Mouse (Mus musculus): ENCODE results near the gene Tead3. TPM values are rescaled to one million over a fixed set of nuclear protein-coding genes. Genes with fewer than 3 reads are reported as not detected.
A peak's percentile ranks its signal among the peaks of the same experiment; 100 is the strongest.

Tead3 gene
- total RNA-seq (2014; fragmentation: Nextera tagmentation) (0.90 TPM in 1 of 2 replicates, not detected in the other), total RNA-seq (2017) (0.06 and 0.22 TPM in 2 replicates), polyA plus RNA-seq (2012) (0.41 and 0.47 TPM in 2 replicates)

DNA sequence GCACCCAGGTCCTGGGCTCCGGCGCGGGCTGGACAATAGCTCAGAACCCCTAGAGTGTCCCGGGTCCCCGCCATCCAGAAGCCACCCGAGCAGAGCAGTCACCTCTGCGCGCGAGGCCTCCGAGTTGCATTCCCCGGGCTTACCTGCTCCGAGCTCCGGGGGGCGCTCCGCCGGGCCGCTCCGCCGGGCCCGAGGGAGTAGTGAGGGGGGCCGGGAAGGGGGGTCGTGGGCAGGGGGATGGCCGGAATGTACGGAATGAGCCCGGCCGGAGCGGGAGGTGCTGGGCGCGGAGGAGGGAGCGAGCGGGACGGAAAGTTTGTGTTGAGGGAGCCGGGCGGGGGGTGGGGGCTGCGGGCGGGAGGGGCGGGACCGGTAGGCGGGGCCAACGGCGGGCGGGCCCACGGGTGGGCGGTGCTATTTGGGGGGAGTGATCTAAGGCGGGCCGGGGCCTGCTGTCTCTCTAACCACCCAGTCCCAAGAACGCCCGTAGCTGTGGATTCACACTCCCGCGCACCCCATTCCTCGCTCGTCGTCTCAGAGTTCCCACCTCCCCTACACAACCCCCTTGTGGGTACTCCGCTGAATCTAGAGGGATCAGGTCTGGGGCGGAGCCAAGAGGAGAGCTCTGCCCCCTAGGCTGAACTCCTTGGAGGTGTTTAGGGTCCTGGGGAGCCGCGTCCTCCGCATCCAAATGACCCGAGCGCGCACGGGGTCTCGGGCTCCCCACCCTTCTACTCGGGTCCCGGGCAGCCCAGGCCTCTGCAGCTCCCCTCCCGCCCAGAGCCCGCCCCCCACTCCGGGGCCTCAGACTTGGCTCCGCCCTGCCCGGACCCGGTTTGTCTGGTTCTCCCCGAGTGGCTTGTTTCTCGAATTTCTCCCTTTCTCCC, at the start of gene Tead3:
Gene Tead3 (minus strand): TSS at position 352 of the 887 bp plus-strand sequence.
- DNase-seq (ENCODE audit: low spot score) (peak; percentile 82), ATAC-seq (ENCODE audit: extremely low read depth, insufficient number of reproducible peaks, low FRiP score, poor library complexity, severe bottlenecking) (0 out of 2 replicates have a peak, but pooled peaks have one; percentile 34)

DNA sequence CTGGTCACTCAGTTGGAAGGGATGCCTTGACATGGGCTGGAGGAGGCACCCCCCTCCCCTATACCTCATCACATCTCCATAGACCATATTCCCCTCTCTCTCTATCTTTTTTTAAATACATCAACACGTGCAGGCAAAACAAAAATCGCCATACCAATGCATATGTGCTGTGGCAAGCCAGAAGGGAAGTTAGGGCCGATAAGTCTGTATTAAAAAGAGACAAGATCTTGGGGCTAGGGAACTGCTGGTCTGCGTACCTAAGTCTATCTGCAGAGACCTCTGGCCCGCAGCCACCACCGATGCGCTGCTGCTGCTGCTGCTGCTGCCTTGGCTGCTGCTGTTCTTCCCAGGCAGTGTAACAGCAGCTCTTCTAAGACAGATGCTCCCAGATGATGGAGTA, 44.4 kb upstream of the Tead3 start:
- no peak overlapping the region for H3K4me3 ChIP-seq (ENCODE audit: low read depth, low read length)
- H3K36me3 ChIP-seq (replicated peaks) = peaks cover 17% of the 10 kb centered on the region
- peaks cover 2% of the 10 kb centered on the region; the same call in 1 of the 2 replicates for H3K4me1 ChIP-seq (ENCODE audit: insufficient read depth, low read depth, low read length)
- H3K27me3 ChIP-seq (ENCODE audit: insufficient read depth, low read length) = peaks cover 10% of the 10 kb centered on the region
- DNase-seq (ENCODE audit: low spot score) = no peak
- ATAC-seq (ENCODE audit: extremely low read depth, insufficient number of reproducible peaks, low FRiP score, poor library complexity, severe bottlenecking) = no peak
- TF ChIP-seq GATA1 (IDR thresholded peaks at IDR 0.05; ENCODE audit: borderline replicate concordance, low read length) = no peak
- no peak for TF ChIP-seq CTCF (IDR thresholded peaks at IDR 0.05; ENCODE audit: low read depth, low read length)
- no peak for TF ChIP-seq POLR2AphosphoS5 (IDR thresholded peaks at IDR 0.05; ENCODE audit: insufficient replicate concordance, low read depth, low read length)
- no peak for TF ChIP-seq GATA2 (IDR thresholded peaks at IDR 0.05; ENCODE audit: borderline replicate concordance, low read depth, low read length)
- TF ChIP-seq TAL1 (conservative IDR thresholded peaks at IDR 0.05; ENCODE audit: low read depth, low read length) = no peak
- no peaks in the 10 kb centered on the region for H3K9me3 ChIP-seq (replicated peaks)

More for the DNA sequence above, at the start of gene Tead3:
- Histone ChIP-seq H3K4me1 (ENCODE audit: insufficient read depth, low read depth, low read length) (peaks cover 35% of the 10 kb centered on the region), H3K4me3 (ENCODE audit: low read depth, low read length) (peak within 1 kb of the TSS; percentile 70), H3K9me3 (replicated peaks) (no peaks in the 10 kb centered on the region), H3K27me3 (ENCODE audit: insufficient read depth, low read length) (peaks cover 73% of the 10 kb centered on the region), H3K36me3 (replicated peaks) (peaks cover 4% of the 10 kb centered on the region)
- no peak for TF ChIP-seq GATA2 (IDR thresholded peaks at IDR 0.05; ENCODE audit: borderline replicate concordance, low read depth, low read length)
- TF ChIP-seq POLR2AphosphoS5 (IDR thresholded peaks at IDR 0.05; ENCODE audit: insufficient replicate concordance, low read depth, low read length) = no peak
- no peak for TF ChIP-seq GATA1 (IDR thresholded peaks at IDR 0.05; ENCODE audit: borderline replicate concordance, low read length)
- TF ChIP-seq CTCF (IDR thresholded peaks at IDR 0.05; ENCODE audit: low read depth, low read length) = no peak
- no peak for TF ChIP-seq TAL1 (conservative IDR thresholded peaks at IDR 0.05; ENCODE audit: low read depth, low read length)

DNA sequence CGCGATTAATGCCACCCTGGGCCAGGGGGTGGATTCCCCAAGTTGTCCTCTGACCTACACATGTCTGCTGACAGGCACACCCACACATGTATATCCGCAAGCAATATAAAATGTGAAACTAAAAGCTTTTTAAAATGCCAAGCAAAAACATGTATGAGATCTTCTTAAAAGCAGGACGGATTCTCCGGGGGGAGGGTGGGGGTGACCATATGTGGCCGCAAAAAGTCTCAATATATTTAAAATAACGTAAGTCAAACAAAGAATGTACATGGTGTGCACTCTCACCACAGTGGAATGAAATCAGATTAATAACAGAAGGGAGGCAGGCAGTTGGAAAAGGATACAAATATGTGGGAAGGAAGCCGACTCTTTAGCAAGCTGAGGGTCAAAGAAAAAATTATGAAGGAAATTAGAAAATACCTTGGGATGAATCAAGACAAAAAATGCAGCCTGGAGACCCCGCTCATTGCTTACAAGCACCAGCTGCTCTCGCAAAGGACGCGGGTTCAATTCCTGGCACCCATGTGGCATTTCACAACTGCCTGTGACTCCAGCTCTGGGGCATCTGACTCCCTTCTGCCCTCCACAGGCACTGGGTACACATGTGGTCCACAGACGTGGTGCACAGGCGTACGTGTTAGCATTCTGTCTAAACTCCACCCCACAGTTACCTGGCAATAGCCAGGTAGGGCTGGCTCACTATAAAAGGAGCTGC, 43.6 kb upstream of the Tead3 start:
- peaks cover 9% of the 10 kb centered on the region for H3K36me3 ChIP-seq (replicated peaks)
- no peak for ATAC-seq (ENCODE audit: extremely low read depth, insufficient number of reproducible peaks, low FRiP score, poor library complexity, severe bottlenecking)

DNA sequence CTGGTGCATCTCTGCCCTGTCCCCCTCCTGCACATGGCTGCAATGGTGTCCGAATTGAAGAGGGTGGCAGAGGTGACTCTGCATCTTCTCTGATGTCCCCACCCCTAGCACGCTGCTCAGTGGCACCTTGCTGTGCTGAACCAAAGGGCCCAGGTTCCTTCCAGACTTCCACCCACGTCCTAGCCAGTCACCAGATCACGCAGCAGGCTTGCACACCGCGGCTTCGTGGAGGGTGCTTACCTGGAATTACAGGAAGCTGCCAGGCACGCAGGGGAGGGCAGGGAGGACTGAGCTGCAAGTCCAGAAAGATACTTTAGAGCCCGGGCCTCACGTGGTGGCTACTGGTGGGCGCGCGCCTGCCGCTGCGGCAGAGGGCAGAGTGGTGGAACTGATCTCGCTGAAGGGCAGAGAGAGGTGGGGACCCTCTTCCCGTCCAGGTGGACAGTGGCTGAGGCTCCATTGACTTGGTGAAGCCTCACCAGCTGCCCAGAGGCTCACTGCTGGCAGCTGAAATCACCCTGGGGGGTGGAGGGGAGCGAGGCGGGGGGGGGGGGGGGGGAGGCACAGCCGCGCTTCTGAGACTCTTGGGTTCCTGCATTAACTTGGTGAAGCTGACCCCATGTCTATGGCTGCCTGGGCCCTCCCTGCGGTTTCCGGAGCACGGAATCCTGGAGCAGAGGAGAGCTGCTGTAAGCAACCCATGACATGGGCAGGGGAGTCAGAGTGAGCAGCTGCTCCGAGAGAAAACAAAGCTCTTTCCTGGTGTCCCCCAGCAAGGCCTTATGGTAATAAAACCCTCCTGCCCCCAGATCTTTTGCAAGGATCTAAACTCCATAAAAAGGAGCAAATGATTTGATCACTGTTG, 41.2 kb upstream of the Tead3 start:
- DNase-seq (ENCODE audit: low spot score) (no peak), ATAC-seq (ENCODE audit: extremely low read depth, insufficient number of reproducible peaks, low FRiP score, poor library complexity, severe bottlenecking) (no peak)
- Histone ChIP-seq H3K36me3 (replicated peaks) (peaks cover 2% of the 10 kb centered on the region), H3K4me1 (ENCODE audit: insufficient read depth, low read depth, low read length) (peaks cover 2% of the 10 kb centered on the region; the same call in 1 of the 2 replicates), H3K4me3 (ENCODE audit: low read depth, low read length) (no peak overlapping the region), H3K27me3 (ENCODE audit: insufficient read depth, low read length) (peaks cover 24% of the 10 kb centered on the region), H3K9me3 (replicated peaks) (no peaks in the 10 kb centered on the region)
- TF ChIP-seq CTCF (IDR thresholded peaks at IDR 0.05; ENCODE audit: low read depth, low read length) (no peak), GATA1 (IDR thresholded peaks at IDR 0.05; ENCODE audit: borderline replicate concordance, low read length) (no peak), POLR2AphosphoS5 (IDR thresholded peaks at IDR 0.05; ENCODE audit: insufficient replicate concordance, low read depth, low read length) (no peak), GATA2 (IDR thresholded peaks at IDR 0.05; ENCODE audit: borderline replicate concordance, low read depth, low read length) (no peak), TAL1 (conservative IDR thresholded peaks at IDR 0.05; ENCODE audit: low read depth, low read length) (no peak)

More for the DNA sequence above, 43.6 kb upstream of the Tead3 start:
- no peak for DNase-seq (ENCODE audit: low spot score)
- H3K4me1 ChIP-seq (ENCODE audit: insufficient read depth, low read depth, low read length) = peaks cover 2% of the 10 kb centered on the region; the same call in 1 of the 2 replicates
- peaks cover 12% of the 10 kb centered on the region for H3K27me3 ChIP-seq (ENCODE audit: insufficient read depth, low read length)
- TF ChIP-seq POLR2AphosphoS5 (IDR thresholded peaks at IDR 0.05; ENCODE audit: insufficient replicate concordance, low read depth, low read length) = no peak
- TF ChIP-seq GATA1 (IDR thresholded peaks at IDR 0.05; ENCODE audit: borderline replicate concordance, low read length) = no peak
- TF ChIP-seq CTCF (IDR thresholded peaks at IDR 0.05; ENCODE audit: low read depth, low read length) = no peak
- TF ChIP-seq GATA2 (IDR thresholded peaks at IDR 0.05; ENCODE audit: borderline replicate concordance, low read depth, low read length) = no peak
- TF ChIP-seq TAL1 (conservative IDR thresholded peaks at IDR 0.05; ENCODE audit: low read depth, low read length) = no peak
- no peaks in the 10 kb centered on the region for H3K9me3 ChIP-seq (replicated peaks)
- no peak overlapping the region for H3K4me3 ChIP-seq (ENCODE audit: low read depth, low read length)

DNA sequence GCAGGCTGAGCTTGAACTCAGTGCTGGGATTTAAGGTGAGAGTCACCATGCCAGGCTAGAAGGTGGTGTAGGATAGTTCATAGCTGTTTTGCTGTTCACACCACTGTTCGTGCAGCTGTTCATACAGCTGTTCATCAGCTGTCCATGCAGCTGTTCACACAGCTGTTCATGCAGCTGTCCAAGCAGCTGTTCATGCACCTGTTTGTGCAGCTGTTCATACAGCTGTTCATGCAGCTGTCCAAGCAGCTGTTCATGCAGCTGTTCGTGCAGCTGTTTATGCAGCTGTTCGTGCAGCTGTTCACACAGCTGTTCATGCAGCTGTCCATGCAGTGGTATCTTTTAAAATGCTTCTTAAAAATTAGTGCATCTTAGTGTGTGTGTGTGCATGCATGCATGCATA, 37.9 kb upstream of the Tead3 start:
- ATAC-seq (ENCODE audit: extremely low read depth, insufficient number of reproducible peaks, low FRiP score, poor library complexity, severe bottlenecking) (no peak), DNase-seq (ENCODE audit: low spot score) (no peak)
- Histone ChIP-seq H3K27me3 (ENCODE audit: insufficient read depth, low read length) (peaks cover 28% of the 10 kb centered on the region), H3K4me1 (ENCODE audit: insufficient read depth, low read depth, low read length) (peaks cover 2% of the 10 kb centered on the region; the same call in 1 of the 2 replicates), H3K36me3 (replicated peaks) (no peaks in the 10 kb centered on the region), H3K9me3 (replicated peaks) (no peaks in the 10 kb centered on the region), H3K4me3 (ENCODE audit: low read depth, low read length) (no peak overlapping the region)
- TF ChIP-seq CTCF (IDR thresholded peaks at IDR 0.05; ENCODE audit: low read depth, low read length) (no peak), GATA1 (IDR thresholded peaks at IDR 0.05; ENCODE audit: borderline replicate concordance, low read length) (no peak), POLR2AphosphoS5 (IDR thresholded peaks at IDR 0.05; ENCODE audit: insufficient replicate concordance, low read depth, low read length) (no peak), GATA2 (IDR thresholded peaks at IDR 0.05; ENCODE audit: borderline replicate concordance, low read depth, low read length) (no peak), TAL1 (conservative IDR thresholded peaks at IDR 0.05; ENCODE audit: low read depth, low read length) (no peak)
